Mouse (Mus musculus) CH12F3 (cell line): ENCODE data around the gene Lrrc29.

Experiments used
- in situ Hi-C: fragments of 300-500 bp; cut with MboI; formaldehyde crosslinking; loops from 2 replicates; pipeline ENCODE4 v1.14.3; 2020; ENCODE audit warnings: low sequenced_read_pairs

Lrrc29 gene

GRCm38 (mm10) chr8:105312891-105313481 is 13.1 kb downstream of the Lrrc29 start:
- in situ Hi-C loops: no loop called here

- in situ Hi-C loops: no loop called here
Measured at GRCm38 (mm10) chr8:105311718-105312117, 14.4 kb downstream of the Lrrc29 start.

GRCm38 (mm10) chr8:105310118-105310517 is 16.0 kb downstream of the Lrrc29 start:
- in situ Hi-C loops: no loop called here

- in situ Hi-C loops: no loop called here
Measured at GRCm38 (mm10) chr8:105309142-105309847, 16.8 kb downstream of the Lrrc29 start.

GRCm38 (mm10) chr8:105308428-105308827 is 17.6 kb downstream of the Lrrc29 start:
- in situ Hi-C loops: no loop called here

GRCm38 (mm10) chr8:105307670-105308069 is 18.4 kb downstream of the Lrrc29 start:
- in situ Hi-C loops: no loop called here

GRCm38 (mm10) chr8:105306146-105306691 is 19.9 kb downstream of the Lrrc29 start:
- in situ Hi-C loops: no loop called here

GRCm38 (mm10) chr8:105305211-105306145 is 20.6 kb downstream of the Lrrc29 start, which contains the start of gene Elmo3:
Elmo3 (plus strand) TSS chr8:105305601.
- in situ Hi-C loops: no loop called here

GRCm38 (mm10) chr8:105304325-105305210 is 21.5 kb downstream of the Lrrc29 start:
- in situ Hi-C loops: no loop called here

- in situ Hi-C loops: no loop called here
Measured at GRCm38 (mm10) chr8:105303874-105304273, 22.2 kb downstream of the Lrrc29 start.

- in situ Hi-C loops: no loop called here
Measured at GRCm38 (mm10) chr8:105303396-105303795, 22.7 kb downstream of the Lrrc29 start.

- in situ Hi-C loops: no loop called here
Measured at GRCm38 (mm10) chr8:105299962-105300361, 26.1 kb downstream of the Lrrc29 start.

- in situ Hi-C loops: no loop called here
Measured at GRCm38 (mm10) chr8:105298351-105299252, 27.5 kb downstream of the Lrrc29 start.

- in situ Hi-C loops: no loop called here
Measured at GRCm38 (mm10) chr8:105297511-105298192, 28.4 kb downstream of the Lrrc29 start, which contains the start of gene E2f4. E2f4 (plus strand) TSS chr8:105297663.

GRCm38 (mm10) chr8:105295895-105296573 is 30.0 kb downstream of the Lrrc29 start, which contains the start of gene Exoc3l:
Exoc3l (minus strand) TSS chr8:105296101.
- in situ Hi-C loops: no loop called here

GRCm38 (mm10) chr8:105295256-105295655 is 30.8 kb downstream of the Lrrc29 start:
- in situ Hi-C loops: no loop called here

GRCm38 (mm10) chr8:105294776-105295175 is 31.3 kb downstream of the Lrrc29 start:
- in situ Hi-C loops: no loop called here

GRCm38 (mm10) chr8:105293405-105293804 is 32.7 kb downstream of the Lrrc29 start:
- in situ Hi-C loops: no loop called here
